Mouse (Mus musculus): ENCODE results near the gene Clta. TPM values are rescaled to one million over a fixed set of nuclear protein-coding genes. Genes with fewer than 3 reads are reported as not detected.

Gene Clta
- total RNA-seq, 2 experiments from 2014 or later, result 421 to 637 TPM

DNA sequence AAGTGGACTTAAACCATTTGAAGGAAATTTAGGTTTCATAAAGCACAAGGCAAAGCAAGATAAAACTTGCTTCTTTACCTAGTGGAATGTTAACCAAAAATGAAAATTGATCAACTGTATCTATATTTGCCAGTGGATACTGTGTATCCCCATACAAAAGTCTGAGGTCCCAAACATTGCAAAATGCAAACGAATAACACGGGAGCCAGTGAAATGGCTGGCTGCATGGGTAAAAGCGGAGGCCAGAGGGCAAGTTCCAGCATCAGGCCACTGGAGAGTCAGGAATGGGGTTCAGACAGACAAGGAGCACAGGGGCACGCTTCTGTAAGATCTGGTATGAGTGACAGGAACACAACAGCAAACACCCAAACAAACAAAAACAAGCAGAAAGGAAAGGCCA lies 66.4 kb downstream of the Clta start:
- no peak for ATAC-seq (ENCODE audit: poor library complexity, severe bottlenecking)

DNA sequence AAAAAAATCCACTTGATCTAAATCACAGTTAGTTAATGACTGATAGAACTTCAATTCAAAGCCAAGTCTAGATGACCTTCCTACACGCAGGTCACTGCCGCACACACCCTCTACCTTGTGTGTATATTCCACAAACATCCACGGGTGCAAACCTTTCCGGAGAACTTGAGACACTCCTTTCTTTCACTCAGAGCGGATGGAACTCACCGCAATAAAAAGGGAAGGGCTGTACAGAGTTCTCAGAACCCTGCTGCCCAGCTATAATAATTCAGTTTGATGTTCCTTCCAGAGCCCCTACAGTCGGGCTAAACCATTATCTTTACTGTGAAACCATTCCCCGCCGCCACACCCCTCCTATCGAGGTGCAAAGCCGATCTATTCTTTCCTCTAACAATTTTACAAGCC lies 67.5 kb downstream of the Clta start:
- ATAC-seq (ENCODE audit: poor library complexity, severe bottlenecking), result peak; percentile 19

DNA sequence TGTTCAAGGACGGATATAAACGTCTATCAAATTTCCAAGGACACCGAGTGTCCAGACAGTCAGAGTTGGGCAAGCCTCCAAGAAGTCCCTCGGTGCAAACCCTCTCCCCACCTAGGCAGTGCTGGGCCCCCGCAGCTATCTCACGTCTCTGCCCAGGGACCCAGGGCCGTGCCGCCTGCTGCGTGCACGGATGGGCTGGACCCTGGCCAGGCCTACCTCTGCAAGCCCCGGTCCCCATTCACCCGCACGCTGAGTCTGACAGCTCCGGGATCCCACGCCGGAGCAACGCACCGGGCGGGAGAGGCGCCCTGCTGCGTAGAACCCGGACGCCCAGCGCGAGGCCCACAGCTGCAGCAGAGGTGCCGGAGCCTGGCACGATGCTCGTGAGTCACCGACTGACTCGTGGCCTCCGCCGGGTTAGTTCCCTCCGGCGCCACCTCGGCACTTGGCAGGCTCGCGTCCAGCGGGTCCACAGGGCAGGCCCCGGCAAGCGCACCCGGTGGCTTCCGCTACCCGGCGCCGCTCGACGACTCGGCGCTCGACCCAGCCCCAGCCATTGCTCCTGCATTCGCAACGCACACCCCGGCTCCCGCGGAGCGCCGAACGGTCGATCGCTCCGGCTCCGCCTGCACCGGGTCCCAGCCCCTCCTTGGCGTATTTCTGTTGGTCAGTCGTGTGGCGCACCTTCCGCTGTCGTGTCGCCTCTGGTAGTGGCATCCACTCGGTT lies 68.1 kb downstream of the Clta start:
- ATAC-seq (ENCODE audit: poor library complexity, severe bottlenecking), result peak; percentile 96

DNA sequence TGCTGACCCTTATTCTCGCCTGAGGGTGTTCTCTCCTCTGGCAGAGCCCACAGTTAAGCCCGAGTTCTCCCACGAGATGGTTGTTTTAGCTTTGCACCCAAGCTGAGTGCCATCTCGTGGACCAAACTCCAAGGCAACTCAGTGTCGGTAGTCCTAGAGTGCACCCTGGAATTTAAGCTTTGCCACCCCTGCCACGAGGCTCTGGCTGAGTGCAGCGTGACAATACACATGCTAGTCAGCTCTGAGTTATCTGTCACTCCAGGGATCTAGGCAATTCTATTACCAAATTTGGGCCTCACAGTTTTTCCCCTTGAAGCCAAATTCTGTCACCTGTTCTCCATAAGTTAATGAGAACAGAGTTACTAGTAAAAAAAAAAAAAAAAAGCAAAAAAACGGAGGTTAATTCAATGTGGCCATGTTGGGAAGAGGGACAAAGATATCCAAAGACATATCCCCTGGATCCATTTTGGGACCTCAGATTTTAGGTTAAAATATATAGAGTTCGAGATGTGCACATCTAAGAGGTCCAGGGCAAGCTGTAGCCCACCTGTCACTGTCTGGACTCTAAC lies 68.7 kb downstream of the Clta start:
- peak; percentile 36 for ATAC-seq (ENCODE audit: poor library complexity, severe bottlenecking)

DNA sequence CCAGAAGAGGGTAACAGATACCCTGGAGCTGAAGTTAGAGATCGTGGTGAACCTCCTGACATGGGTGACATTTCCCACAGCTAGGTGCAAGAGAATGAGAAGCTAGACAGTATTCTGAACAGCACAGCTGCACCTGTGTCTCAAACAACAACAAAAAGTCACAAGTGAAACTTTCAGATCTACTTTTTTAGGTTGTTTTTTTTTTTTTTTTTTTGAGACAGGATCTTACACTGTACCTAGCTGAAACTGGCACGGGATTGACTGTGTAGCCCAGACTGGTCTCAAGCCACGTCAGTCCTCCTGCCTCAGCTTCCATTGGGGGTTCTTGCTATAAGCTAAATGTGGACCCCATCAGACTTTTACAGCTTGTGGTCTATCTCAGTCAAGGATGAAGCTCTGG lies 69.5 kb downstream of the Clta start:
- no peak for ATAC-seq (ENCODE audit: poor library complexity, severe bottlenecking)

DNA sequence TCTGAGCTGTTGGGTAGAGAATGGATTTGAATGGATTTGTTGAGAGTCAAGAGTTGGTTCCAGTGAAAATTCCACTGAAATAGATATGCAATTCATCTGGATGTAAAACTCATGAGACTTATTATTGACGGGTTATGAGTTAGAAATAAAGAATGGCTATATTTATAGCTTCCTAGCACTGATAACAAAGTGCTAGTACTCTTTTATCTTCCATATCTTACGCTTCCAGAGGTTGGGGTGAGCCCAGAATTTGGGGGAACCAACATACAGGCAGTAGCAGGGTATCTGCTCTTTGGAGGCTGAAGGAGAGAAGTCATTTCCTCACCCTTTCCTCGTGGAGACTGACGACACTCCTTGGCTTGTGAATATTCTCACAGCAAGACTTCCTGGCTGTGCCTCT lies 70.2 kb downstream of the Clta start:
- no peak for ATAC-seq (ENCODE audit: poor library complexity, severe bottlenecking)

DNA sequence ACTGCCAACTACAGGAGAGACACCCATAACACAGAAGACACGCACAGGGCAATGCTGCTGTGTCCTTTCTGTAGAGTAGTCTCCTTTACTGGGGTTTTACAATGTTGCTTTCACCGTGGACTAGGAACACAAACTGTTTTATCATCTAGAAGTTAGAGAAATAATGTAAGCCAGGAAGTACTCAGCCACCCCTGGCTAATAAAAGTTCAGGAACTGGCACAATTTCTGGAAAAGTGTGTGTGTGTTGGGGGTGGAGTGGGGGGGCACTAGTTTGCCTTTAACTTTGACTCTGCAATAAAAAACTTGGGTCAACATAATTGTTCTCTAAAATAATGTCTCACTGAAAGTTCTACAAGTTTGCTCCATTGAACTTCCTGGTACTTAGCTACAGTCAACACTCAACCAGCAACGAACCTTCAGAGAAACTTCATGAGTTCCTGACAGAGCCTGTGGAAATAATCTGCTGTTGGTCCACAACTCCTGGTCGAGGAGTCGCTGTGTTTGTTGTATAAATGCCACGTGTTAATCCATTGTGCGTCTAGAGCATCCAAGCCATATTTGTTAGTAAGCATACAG lies 74.2 kb downstream of the Clta start:
- ATAC-seq (ENCODE audit: poor library complexity, severe bottlenecking), result no peak

Other genes with a start within 250 kb of the Clta start
- not detected in 2 replicates for gene Olfr159, start 233.4 kb upstream of the Clta start, total RNA-seq (2015)
- gene Olfr159, start 233.4 kb upstream of the Clta start, total RNA-seq (2017), result not detected in 2 replicates
- not detected in 2 replicates for gene Olfr156, start 180.6 kb upstream of the Clta start, total RNA-seq (2015)
- gene Olfr156, start 180.6 kb upstream of the Clta start, total RNA-seq (2017), result not detected in 2 replicates
- gene Olfr157, start 164.3 kb upstream of the Clta start, total RNA-seq (2015), result not detected in 2 replicates
- gene Olfr157, start 164.3 kb upstream of the Clta start, total RNA-seq (2017), result not detected in 2 replicates
- gene Olfr155, start 152.9 kb upstream of the Clta start, total RNA-seq (2015), result not detected in 2 replicates
- not detected in 2 replicates for gene Olfr155, start 152.9 kb upstream of the Clta start, total RNA-seq (2017)
- gene Reck, start 128.9 kb upstream of the Clta start, total RNA-seq (2015), result 2.2 and 6.8 TPM in 2 replicates
- gene Reck, start 128.9 kb upstream of the Clta start, total RNA-seq (2017), result 1.2 and 10.2 TPM in 2 replicates
- 147 and 149 TPM in 2 replicates for gene Glipr2, start 47.1 kb upstream of the Clta start, total RNA-seq (2015)
- gene Glipr2, start 47.1 kb upstream of the Clta start, total RNA-seq (2017), result 224 and 228 TPM in 2 replicates
- gene Ccin, start 21.0 kb upstream of the Clta start, total RNA-seq (2015), result 0.09 TPM in 1 of 2 replicates, not detected in the other
- 0.26 and 0.37 TPM in 2 replicates for gene Ccin, start 21.0 kb upstream of the Clta start, total RNA-seq (2017)
- 12.1 and 15.8 TPM in 2 replicates for gene Gne, start 79.7 kb downstream of the Clta start, total RNA-seq (2015)
- 7.7 and 10.0 TPM in 2 replicates for gene Gne, start 79.7 kb downstream of the Clta start, total RNA-seq (2017)
- gene Rnf38, start 229.3 kb downstream of the Clta start, total RNA-seq (2015), result 166 and 192 TPM in 2 replicates
- gene Rnf38, start 229.3 kb downstream of the Clta start, total RNA-seq (2017), result 58.9 and 66.4 TPM in 2 replicates